Mouse (Mus musculus): ENCODE data around the gene Cyfip1.

DNA sequence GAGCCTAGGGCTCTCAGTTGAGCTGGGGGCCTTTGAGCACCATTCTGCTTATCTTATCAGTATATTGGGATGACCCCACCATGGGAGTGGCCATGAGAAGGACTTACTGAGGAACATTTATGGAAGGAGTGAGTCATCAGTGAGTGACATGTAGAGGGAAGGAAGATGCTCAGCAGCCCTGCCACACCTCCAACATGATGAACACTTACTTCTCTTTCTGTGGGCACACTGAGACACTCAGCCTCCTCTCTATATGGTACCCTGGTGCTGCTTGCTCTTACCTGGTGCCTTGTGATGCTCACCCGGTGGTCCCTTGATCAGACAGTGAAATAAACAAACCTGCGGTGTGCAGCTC, 17.9 kb downstream of the Cyfip1 start:
- TF ChIP-seq CTCF (IDR thresholded peaks at IDR 0.05; ENCODE audit: low read depth) (no peak), EP300 (IDR thresholded peaks at IDR 0.05; ENCODE audit: low read depth) (no peak)

All from liver, embryonic 14.5 days (tissue).